16 mouse cellular contexts compared by ENCODE assay signal in the genomic region with DNA sequence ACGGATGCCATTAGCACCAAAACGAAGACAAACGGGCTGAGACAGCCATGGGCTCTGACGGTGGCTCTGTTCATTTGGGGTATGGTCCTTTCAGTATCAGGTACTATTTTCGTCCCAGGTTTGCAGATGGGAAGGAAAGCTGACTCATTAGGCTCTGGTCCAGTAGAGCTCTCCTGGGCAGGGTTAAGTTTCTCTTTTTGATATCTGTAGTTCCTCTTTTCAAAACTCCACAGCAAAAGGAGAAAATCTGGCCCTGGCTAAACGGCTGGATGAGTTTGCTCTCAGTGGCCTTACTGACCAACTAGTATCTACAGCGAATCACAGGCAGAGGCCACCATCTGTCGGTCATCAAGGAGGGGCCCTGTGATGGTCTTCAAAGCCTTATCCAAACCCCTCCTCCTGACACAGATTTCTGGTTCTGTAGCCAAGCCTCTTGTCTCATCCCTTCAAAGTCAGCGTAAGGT. TPM values are rescaled to one million over a fixed set of nuclear protein-coding genes. Genes with fewer than 3 reads are reported as not detected.
A peak's percentile ranks its signal among the peaks of the same experiment; 100 is the strongest.
DNase-seq lines count a peak whose midpoint lies in the region; ATAC-seq lines count a peak whose summit lies in the region.
"Had no signal": no experiment of that assay in that cellular context is flagged by ENCODE, and none has a peak within 500 bp of the region (broad histone marks: within the 10 kb centered on the region; RNA-seq: fewer than 3 reads in every experiment).

No protein-coding gene starts in this region.

- no peaks in the 10 kb centered on the region for H3K9me3 ChIP-seq in heart, embryonic 12.5 days (replicated peaks)
- H3K9me3 ChIP-seq in midbrain, embryonic 15.5 days, result no peaks in the 10 kb centered on the region
- H3K9me3 ChIP-seq in kidney, embryonic 15.5 days (replicated peaks), result no peaks in the 10 kb centered on the region
- H3K9me3 ChIP-seq: forebrain, embryonic 12.5 days; lung, embryonic 15.5 days had no signal

- peaks cover 7% of the 10 kb centered on the region; the same call in 1 of the 2 replicates for H3K36me3 ChIP-seq in heart, embryonic 12.5 days
- no peaks in the 10 kb centered on the region for H3K36me3 ChIP-seq in midbrain, embryonic 15.5 days (replicated peaks)
- no peaks in the 10 kb centered on the region for H3K36me3 ChIP-seq in kidney, embryonic 15.5 days
- H3K36me3 ChIP-seq: lung, embryonic 15.5 days had no signal

- no peak overlapping the region for H3K4me3 ChIP-seq in heart, embryonic 12.5 days
- H3K4me3 ChIP-seq in midbrain, embryonic 15.5 days, result no peak overlapping the region
- H3K4me3 ChIP-seq in kidney, embryonic 15.5 days (replicated peaks), result no peak overlapping the region
- H3K4me3 ChIP-seq: forebrain, embryonic 12.5 days; lung, embryonic 15.5 days had no signal

- no peak overlapping the region for H3K9ac ChIP-seq in heart, embryonic 12.5 days
- H3K9ac ChIP-seq in midbrain, embryonic 15.5 days, result no peak overlapping the region
- no peak overlapping the region for H3K9ac ChIP-seq in kidney, embryonic 15.5 days
- H3K9ac ChIP-seq: forebrain, embryonic 12.5 days; lung, embryonic 15.5 days had no signal

- WGBS in heart, embryonic 12.5 days, result 53% methylated on average over 9 of the region's 9 CpGs
- 86% methylated on average over 9 of the region's 9 CpGs for WGBS in midbrain, embryonic 15.5 days
- WGBS in kidney, embryonic 15.5 days, result 53% methylated on average over 9 of the region's 9 CpGs

- peak; percentile 14 to 24 for DNase-seq in heart, postnatal 10 days
- DNase-seq in 416B (ENCODE audit: low read depth), result peak; percentile 56
- peak; percentile 88 for DNase-seq in A20 (ENCODE audit: low read depth, low spot score)
- DNase-seq: kidney, adult 11 months; kidney, postnatal 36 days; left cerebral cortex, postnatal 4 days; right cerebral cortex, adult 18-20 months; thymus, postnatal 36 days had no signal

- no peak overlapping the region for H3K4me2 ChIP-seq in heart, embryonic 12.5 days
- no peak overlapping the region for H3K4me2 ChIP-seq in midbrain, embryonic 15.5 days
- no peak overlapping the region for H3K4me2 ChIP-seq in kidney, embryonic 15.5 days
- H3K4me2 ChIP-seq: forebrain, embryonic 12.5 days; liver, embryonic 11.5 days; lung, embryonic 15.5 days had no signal

- H3K27me3 ChIP-seq in heart, embryonic 12.5 days (replicated peaks), result no peaks in the 10 kb centered on the region
- no peaks in the 10 kb centered on the region for H3K27me3 ChIP-seq in midbrain, embryonic 15.5 days (replicated peaks)
- no peaks in the 10 kb centered on the region for H3K27me3 ChIP-seq in kidney, embryonic 15.5 days
- H3K27me3 ChIP-seq: forebrain, embryonic 12.5 days; lung, embryonic 15.5 days had no signal

- no peak for ATAC-seq in heart, embryonic 12.5 days (ENCODE audit: insufficient number of reproducible peaks, low FRiP score)
- ATAC-seq in common myeloid progenitor, adult 5-6 weeks (replicated peaks; ENCODE audit: low read depth, poor library complexity, severe bottlenecking), result peak; percentile 71
- no peak for ATAC-seq in midbrain, embryonic 15.5 days (replicated peaks)
- no peak for ATAC-seq in kidney, embryonic 15.5 days (replicated peaks; ENCODE audit: low FRiP score)
- ATAC-seq: hindbrain, embryonic 16.5 days had no signal

- intact Hi-C loops in heart, postnatal 10 days (cut with DNase I), result no loop called here

- H3K4me1 ChIP-seq in heart, embryonic 12.5 days (replicated peaks), result peaks cover 15% of the 10 kb centered on the region; the same call in 1 of the 2 replicates
- no peaks in the 10 kb centered on the region for H3K4me1 ChIP-seq in midbrain, embryonic 15.5 days
- peaks cover 4% of the 10 kb centered on the region for H3K4me1 ChIP-seq in kidney, embryonic 15.5 days
- H3K4me1 ChIP-seq: forebrain, embryonic 12.5 days; lung, embryonic 15.5 days had no signal

- H3K27ac ChIP-seq in heart, embryonic 12.5 days (ENCODE audit: poor library complexity, severe bottlenecking), result no peak overlapping the region
- H3K27ac ChIP-seq in midbrain, embryonic 15.5 days, result no peak overlapping the region
- H3K27ac ChIP-seq in kidney, embryonic 15.5 days, result no peak overlapping the region
- H3K27ac ChIP-seq: forebrain, embryonic 12.5 days; lung, embryonic 15.5 days had no signal

RNA-seq across cellular contexts. Expression of a gene that starts 34.1 kb away (rescaled TPM):
- 10 to 100 TPM; 33.1 to 38.2 TPM for total RNA-seq in heart, postnatal 10 days (2021)
- 122 and 124 TPM in 2 replicates for polyA plus RNA-seq in heart, embryonic 12.5 days (2016; fragmentation: Nextera tagmentation; extraction: Ambion mirVana)
- total RNA-seq in common myeloid progenitor, adult 5-6 weeks (2017), result 26.1 and 27.7 TPM in 2 replicates
- polyA plus RNA-seq in midbrain, embryonic 15.5 days (2015; fragmentation: Nextera tagmentation; extraction: Ambion mirVana), result 130 and 133 TPM in 2 replicates
- polyA plus RNA-seq in kidney, embryonic 15.5 days (2015; fragmentation: Nextera tagmentation; extraction: Ambion mirVana), result 113 and 121 TPM in 2 replicates

Comparison
In these comparisons a context has a peak if more than half of its experiments do, and no peak if none do; other contexts are left out.
1. DNase-seq: peak in every context shown above with its lines; median percentile 88 in A20; 56 in 416B; 19 in heart, postnatal 10 days.